Mouse (Mus musculus) neural tube, embryonic 14.5 days (tissue): ENCODE data around the gene Tmed2. TPM values are rescaled to one million over a fixed set of nuclear protein-coding genes. Genes with fewer than 3 reads are reported as not detected.

Experiments used
- ATAC-seq: fragments of 200-750 bp; cut with Nextera tagmentation; 2 replicates; pipeline ENCODE4 v1.8.0; 2017; ENCODE audit warnings: low read depth, mild to moderate bottlenecking, moderate TSS enrichment, moderate library complexity
- H3K27ac ChIP-seq: fragments of 300-500 bp; sonication (generic); 2 replicates; pipeline ENCODE4 v1.5.1; 2014; ENCODE audit warnings: low read depth, mild to moderate bottlenecking, control low read depth, low read length, moderate library complexity, mixed read lengths
- H3K27me3 ChIP-seq: fragments of 300-500 bp; sonication (generic); 2 replicates; pipeline ENCODE4 v1.6.1; 2014; ENCODE audit warnings: low read length; ENCODE audit not compliant: control insufficient read depth, insufficient read depth
- H3K36me3 ChIP-seq: fragments of 300-500 bp; sonication (generic); 2 replicates; pipeline ENCODE4 v1.6.1; 2014; ENCODE audit warnings: low read length, mixed read lengths; ENCODE audit not compliant: control insufficient read depth, insufficient read depth
- H3K4me1 ChIP-seq: fragments of 300-500 bp; sonication (generic); 2 replicates; pipeline ENCODE4 v1.6.1; 2014; ENCODE audit warnings: low read length; ENCODE audit not compliant: control insufficient read depth, insufficient read depth
- H3K4me2 ChIP-seq: fragments of 300-500 bp; sonication (generic); 2 replicates; pipeline ENCODE4 v1.6.1; 2014; ENCODE audit warnings: mild to moderate bottlenecking, low read depth, low read length, control low read depth
- H3K4me3 ChIP-seq: fragments of 300-500 bp; sonication (generic); 2 replicates; pipeline ENCODE4 v1.5.1; 2014; ENCODE audit warnings: low read depth, low read length, control low read depth, mixed read lengths
- H3K9ac ChIP-seq: fragments of 300-500 bp; sonication (generic); replicated peaks from 2 replicates; pipeline ENCODE4 v1.6.1; 2014; ENCODE audit warnings: low read depth, mild to moderate bottlenecking, control low read depth, low read length, mixed read lengths
- H3K9me3 ChIP-seq: fragments of 300-500 bp; sonication (generic); 2 replicates; pipeline ENCODE4 v1.6.1; 2016; ENCODE audit warnings: low read length; ENCODE audit not compliant: control insufficient read depth
- WGBS: fragments of 180-500 bp; shearing (Covaris S2); extraction: QIAGEN DNeasy Blood & Tissue Kit; methylation state at CpG from one replicate; pipeline ENCODE4 v1.1.7; 2014; 5-methylcytosine and 5-hydroxymethylcytosine counted together
- polyA plus RNA-seq: library from polyadenylated mRNA; unstranded; fragments of >200 nt; fragmentation: Nextera tagmentation; extraction: Ambion mirVana; gene quantifications from 2 replicates; pipeline ENCODE4 v1.2.1, GENCODE M21; 2014

Tmed2 gene
- polyA plus RNA-seq, 1 experiment from 2014 or later: 368 TPM

- WGBS: 92% methylated on average over 3 of the region's 3 CpGs
- H3K27ac ChIP-seq: no peak overlapping the region
- H3K9ac ChIP-seq: no peak overlapping the region
- no peaks in the 10 kb centered on the region for H3K27me3 ChIP-seq
- ATAC-seq: no peak
- H3K4me1 ChIP-seq: no peaks in the 10 kb centered on the region
- H3K4me2 ChIP-seq: no peak overlapping the region
- no peaks in the 10 kb centered on the region for H3K9me3 ChIP-seq
- no peak overlapping the region for H3K4me3 ChIP-seq
- peaks cover 8% of the 10 kb centered on the region for H3K36me3 ChIP-seq
Measured at GRCm38 (mm10) chr5:124500573-124500972, 39.9 kb upstream of the Tmed2 start.

- Histone ChIP-seq H3K4me1 (no peaks in the 10 kb centered on the region), H3K9me3 (no peaks in the 10 kb centered on the region), H3K36me3 (peaks cover 8% of the 10 kb centered on the region), H3K27me3 (no peaks in the 10 kb centered on the region), H3K9ac (no peak overlapping the region), H3K4me3 (no peak overlapping the region), H3K27ac (no peak overlapping the region), H3K4me2 (no peak overlapping the region)
- WGBS: 95% methylated on average over 10 of the region's 10 CpGs
- ATAC-seq: no peak
Measured at GRCm38 (mm10) chr5:124501541-124501940, 39.0 kb upstream of the Tmed2 start.

- Histone ChIP-seq H3K4me1 (no peaks in the 10 kb centered on the region), H3K4me2 (no peak overlapping the region), H3K9ac (no peak overlapping the region), H3K4me3 (no peak overlapping the region), H3K36me3 (peaks cover 8% of the 10 kb centered on the region), H3K27ac (no peak overlapping the region), H3K9me3 (no peaks in the 10 kb centered on the region), H3K27me3 (no peaks in the 10 kb centered on the region)
- WGBS: 62% methylated on average over 14 of the region's 14 CpGs
- no peak for ATAC-seq
Measured at GRCm38 (mm10) chr5:124503742-124504141, 36.8 kb upstream of the Tmed2 start.

- ATAC-seq: no peak
- WGBS: 95% methylated on average over 4 of the region's 4 CpGs
Measured at GRCm38 (mm10) chr5:124505235-124505634, 35.3 kb upstream of the Tmed2 start.

GRCm38 (mm10) chr5:124506731-124507359, 33.6 kb upstream of the Tmed2 start:
- 73% methylated on average over 10 of the region's 10 CpGs for WGBS
- no peaks in the 10 kb centered on the region for H3K4me1 ChIP-seq
- H3K27ac ChIP-seq: no peak overlapping the region
- ATAC-seq: no peak
- peaks cover 4% of the 10 kb centered on the region; the same call in 1 of the 2 replicates for H3K36me3 ChIP-seq
- no peak overlapping the region for H3K4me3 ChIP-seq
- no peak overlapping the region for H3K4me2 ChIP-seq
- no peaks in the 10 kb centered on the region for H3K27me3 ChIP-seq
- no peak overlapping the region for H3K9ac ChIP-seq
- no peaks in the 10 kb centered on the region for H3K9me3 ChIP-seq

More at GRCm38 (mm10) chr5:124505235-124505634, 35.3 kb upstream of the Tmed2 start:
- Histone ChIP-seq H3K9me3 (no peaks in the 10 kb centered on the region), H3K4me3 (no peak overlapping the region), H3K27me3 (no peaks in the 10 kb centered on the region), H3K4me2 (no peak overlapping the region), H3K4me1 (no peaks in the 10 kb centered on the region), H3K9ac (no peak overlapping the region), H3K36me3 (peaks cover 8% of the 10 kb centered on the region), H3K27ac (no peak overlapping the region)

- Histone ChIP-seq H3K4me2 (no peak overlapping the region), H3K36me3 (peaks cover 7% of the 10 kb centered on the region; the same call in 1 of the 2 replicates), H3K4me3 (no peak overlapping the region), H3K9ac (no peak overlapping the region), H3K27ac (no peak overlapping the region), H3K9me3 (no peaks in the 10 kb centered on the region), H3K4me1 (no peaks in the 10 kb centered on the region), H3K27me3 (no peaks in the 10 kb centered on the region)
- WGBS: 97% methylated on average over 6 of the region's 6 CpGs
- no peak for ATAC-seq
Measured at GRCm38 (mm10) chr5:124509200-124509599, 31.3 kb upstream of the Tmed2 start.

- WGBS: 83% methylated on average over 11 of the region's 12 CpGs
- H3K9ac ChIP-seq: no peak overlapping the region
- H3K36me3 ChIP-seq: peaks cover 10% of the 10 kb centered on the region; the same call in 1 of the 2 replicates
- no peak overlapping the region for H3K27ac ChIP-seq
- no peak for ATAC-seq
- no peaks in the 10 kb centered on the region for H3K4me1 ChIP-seq
- H3K27me3 ChIP-seq: no peaks in the 10 kb centered on the region
- no peaks in the 10 kb centered on the region for H3K9me3 ChIP-seq
- no peak overlapping the region for H3K4me3 ChIP-seq
- no peak overlapping the region for H3K4me2 ChIP-seq
Measured at GRCm38 (mm10) chr5:124509742-124510237, 30.7 kb upstream of the Tmed2 start.

GRCm38 (mm10) chr5:124510536-124511050, 29.9 kb upstream of the Tmed2 start:
- ATAC-seq: no peak
- H3K27me3 ChIP-seq: no peaks in the 10 kb centered on the region
- no peak overlapping the region for H3K4me3 ChIP-seq
- H3K9me3 ChIP-seq: no peaks in the 10 kb centered on the region
- H3K36me3 ChIP-seq: peaks cover 10% of the 10 kb centered on the region; the same call in 1 of the 2 replicates
- H3K9ac ChIP-seq: no peak overlapping the region
- H3K4me2 ChIP-seq: no peak overlapping the region
- no peak overlapping the region for H3K27ac ChIP-seq
- 92% methylated on average over 10 of the region's 10 CpGs for WGBS
- H3K4me1 ChIP-seq: no peaks in the 10 kb centered on the region

- H3K9ac ChIP-seq: no peak overlapping the region
- H3K27ac ChIP-seq: no peak overlapping the region
- H3K27me3 ChIP-seq: no peaks in the 10 kb centered on the region
- H3K4me3 ChIP-seq: no peak overlapping the region
- no peaks in the 10 kb centered on the region for H3K4me1 ChIP-seq
- no peaks in the 10 kb centered on the region for H3K9me3 ChIP-seq
- H3K36me3 ChIP-seq: peaks cover 10% of the 10 kb centered on the region; the same call in 1 of the 2 replicates
- ATAC-seq: no peak
- H3K4me2 ChIP-seq: no peak overlapping the region
- 84% methylated on average over 5 of the region's 5 CpGs for WGBS
Measured at GRCm38 (mm10) chr5:124515789-124516188, 24.7 kb upstream of the Tmed2 start.
